Comparison of ENCODE assay signal across 9 mouse cellular contexts in genomic region chr10:81385603-81386306, GRCm38 (mm10). TPM values are rescaled to one million over a fixed set of nuclear protein-coding genes. Genes with fewer than 3 reads are reported as not detected.
A peak's percentile ranks its signal among the peaks of the same experiment; 100 is the strongest.
DNase-seq lines count a peak whose midpoint lies in the region; ATAC-seq and TF ChIP-seq lines count a peak whose summit lies in the region.
"Had no signal": no experiment of that assay in that cellular context is flagged by ENCODE, and none has a peak within 500 bp of the region (broad histone marks: within the 10 kb centered on the region; RNA-seq: fewer than 3 reads in every experiment).

No protein-coding gene starts in this region.

- H3K27ac ChIP-seq in testis, adult 2 months (ENCODE audit: control insufficient read depth, insufficient read depth, low read depth, low read length), result no peak overlapping the region
- no peak overlapping the region for H3K27ac ChIP-seq in limb, embryonic 15.5 days
- no peak overlapping the region for H3K27ac ChIP-seq in stomach, postnatal 0 days (replicated peaks)

- H3K4me2 ChIP-seq in limb, embryonic 15.5 days, result peak overlapping the region; percentile 63
- H3K4me2 ChIP-seq in stomach, postnatal 0 days (replicated peaks; ENCODE audit: low read depth), result no peak overlapping the region

- 86% methylated on average over 22 of the region's 22 CpGs for WGBS in limb, embryonic 15.5 days
- 74% methylated on average over 22 of the region's 22 CpGs for WGBS in stomach, postnatal 0 days

- no peaks in the 10 kb centered on the region for H3K27me3 ChIP-seq in testis, adult 2 months (ENCODE audit: control insufficient read depth, insufficient read depth, low read length)
- no peaks in the 10 kb centered on the region for H3K27me3 ChIP-seq in limb, embryonic 15.5 days
- no peaks in the 10 kb centered on the region for H3K27me3 ChIP-seq in stomach, postnatal 0 days (ENCODE audit: control insufficient read depth, insufficient read depth, low read length)

- no peak for TF ChIP-seq POLR2A in testis, adult 2 months (IDR thresholded peaks at IDR 0.05; ENCODE audit: control insufficient read depth, low read depth, low read length)

- H3K4me3 ChIP-seq in testis, adult 2 months (ENCODE audit: control insufficient read depth, low read depth, low read length), result peak overlapping the region; percentile 98
- H3K4me3 ChIP-seq in limb, embryonic 15.5 days, result peak overlapping the region; percentile 76
- no peak overlapping the region; the same call in 1 of the 2 replicates for H3K4me3 ChIP-seq in stomach, postnatal 0 days (ENCODE audit: low read depth, low read length)

- TF ChIP-seq CTCF in testis, adult 2 months (IDR thresholded peaks at IDR 0.05; ENCODE audit: control insufficient read depth, insufficient read depth, insufficient replicate concordance, low read depth, low read length), result no peak
- no peak for TF ChIP-seq CTCF in stomach, postnatal 0 days (IDR thresholded peaks at IDR 0.05; ENCODE audit: low read depth)

- peaks cover 23% of the 10 kb centered on the region for H3K4me1 ChIP-seq in testis, adult 2 months (ENCODE audit: control insufficient read depth, insufficient read depth, low read length)
- H3K4me1 ChIP-seq in limb, embryonic 15.5 days, result peaks cover 25% of the 10 kb centered on the region
- H3K4me1 ChIP-seq in stomach, postnatal 0 days (replicated peaks; ENCODE audit: control insufficient read depth, insufficient read depth), result peaks cover 11% of the 10 kb centered on the region; the same call in 1 of the 2 replicates

- TF ChIP-seq EP300 in stomach, postnatal 0 days (optimal IDR thresholded peaks at IDR 0.05), result no peak

- intact Hi-C loops in left cerebral cortex, postnatal 4 days (cut with DNase I), result no loop called here

- no peak for ATAC-seq in limb, embryonic 15.5 days (ENCODE audit: insufficient number of reproducible peaks, low FRiP score, low TSS enrichment, low read depth)
- ATAC-seq in stomach, postnatal 0 days (ENCODE audit: low FRiP score, low TSS enrichment), result no peak

- H3K9ac ChIP-seq in limb, embryonic 15.5 days, result no peak overlapping the region
- H3K9ac ChIP-seq in stomach, postnatal 0 days (ENCODE audit: low read length), result 0 out of 2 replicates have a peak overlapping the region, but pooled peaks have one; percentile 8

- H3K36me3 ChIP-seq in testis, adult 2 months (ENCODE audit: control insufficient read depth, insufficient read depth, low read length), result no peaks in the 10 kb centered on the region
- peaks cover 37% of the 10 kb centered on the region for H3K36me3 ChIP-seq in limb, embryonic 15.5 days
- peaks cover 15% of the 10 kb centered on the region; the same call in 1 of the 2 replicates for H3K36me3 ChIP-seq in stomach, postnatal 0 days (ENCODE audit: control insufficient read depth, insufficient read depth, low read length)

- no peaks in the 10 kb centered on the region for H3K9me3 ChIP-seq in limb, embryonic 15.5 days
- H3K9me3 ChIP-seq in stomach, postnatal 0 days (ENCODE audit: control insufficient read depth, low read length), result no peaks in the 10 kb centered on the region

- DNase-seq in cerebellum, postnatal 10 days, result peak; percentile 13 to 55
- no peak for DNase-seq in cerebellum, adult 18-20 months
- no peak for DNase-seq in testis, postnatal 10 days (ENCODE audit: low spot score)
- DNase-seq in stomach, postnatal 0 days (ENCODE audit: low spot score), result no peak
- DNase-seq in left cerebral cortex, postnatal 4 days, result no peak
- no peak for DNase-seq in urinary bladder, postnatal 36 days (ENCODE audit: low spot score in 2 of 2)
- DNase-seq: cerebellum, postnatal 36 days had no signal

RNA-seq across cellular contexts. Expression of gene Gm48551, which starts 1.5 kb away (rescaled TPM):
- 1.2 and 1.6 TPM in 2 replicates for polyA plus RNA-seq in testis, adult 2 months (2012; rRNA removed)
- 2.1 and 3.1 TPM in 2 replicates for polyA plus RNA-seq in limb, embryonic 15.5 days (2015; fragmentation: Nextera tagmentation; extraction: Ambion mirVana)
- 1.1 and 1.4 TPM in 2 replicates for polyA plus RNA-seq in stomach, postnatal 0 days (2015; fragmentation: Nextera tagmentation; extraction: Ambion mirVana)
- 1 to 10 TPM; 3.7 to 4.4 TPM for total RNA-seq in left cerebral cortex, postnatal 4 days (2021)

RNA-seq across cellular contexts. Expression of gene Dohh, which starts 1.5 kb away (rescaled TPM):
- polyA plus RNA-seq in testis, adult 2 months (2012; rRNA removed), result 38.5 and 46.3 TPM in 2 replicates
- 79.8 and 88.7 TPM in 2 replicates for polyA plus RNA-seq in limb, embryonic 15.5 days (2015; fragmentation: Nextera tagmentation; extraction: Ambion mirVana)
- polyA plus RNA-seq in stomach, postnatal 0 days (2015; fragmentation: Nextera tagmentation; extraction: Ambion mirVana), result 59.4 and 63.0 TPM in 2 replicates
- 10 to 100 TPM; 58.8 to 61.5 TPM for total RNA-seq in left cerebral cortex, postnatal 4 days (2021)

RNA-seq across cellular contexts. Expression of gene Gm48552, which starts 3.0 kb away (rescaled TPM):
- 0.65 TPM in 1 of 2 replicates, not detected in the other for polyA plus RNA-seq in testis, adult 2 months (2012; rRNA removed)
- polyA plus RNA-seq in limb, embryonic 15.5 days (2015; fragmentation: Nextera tagmentation; extraction: Ambion mirVana), result 0.51 and 1.7 TPM in 2 replicates
- polyA plus RNA-seq in stomach, postnatal 0 days (2015; fragmentation: Nextera tagmentation; extraction: Ambion mirVana), result 0.29 and 0.36 TPM in 2 replicates
- total RNA-seq in left cerebral cortex, postnatal 4 days (2021), result 1 to 10 TPM; 2.7 to 5.9 TPM

RNA-seq across cellular contexts. Expression of gene Smim24, which starts 7.1 kb away (rescaled TPM):
- polyA plus RNA-seq in testis, adult 2 months (2012; rRNA removed), result 3,568 and 3,612 TPM in 2 replicates
- polyA plus RNA-seq in limb, embryonic 15.5 days (2015; fragmentation: Nextera tagmentation; extraction: Ambion mirVana), result 2.9 and 3.6 TPM in 2 replicates
- 205 and 239 TPM in 2 replicates for polyA plus RNA-seq in stomach, postnatal 0 days (2015; fragmentation: Nextera tagmentation; extraction: Ambion mirVana)
- 1 to 10 TPM; 1.5 to 2.3 TPM for total RNA-seq in left cerebral cortex, postnatal 4 days (2021)

RNA-seq across cellular contexts. Expression of gene Fzr1, which starts 7.4 kb away (rescaled TPM):
- 161 and 178 TPM in 2 replicates for polyA plus RNA-seq in testis, adult 2 months (2012; rRNA removed)
- 82.2 and 90.9 TPM in 2 replicates for polyA plus RNA-seq in limb, embryonic 15.5 days (2015; fragmentation: Nextera tagmentation; extraction: Ambion mirVana)
- polyA plus RNA-seq in stomach, postnatal 0 days (2015; fragmentation: Nextera tagmentation; extraction: Ambion mirVana), result 51.4 and 51.6 TPM in 2 replicates
- total RNA-seq in left cerebral cortex, postnatal 4 days (2021), result 100 to 1,000 TPM; 109 to 112 TPM

Comparison
In these comparisons a context has a peak if more than half of its experiments do, and no peak if none do; other contexts are left out.
1. DNase-seq: peak in cerebellum, postnatal 10 days (2 of 2); none in cerebellum, adult 18-20 months (0 of 2), testis, postnatal 10 days (single experiment), stomach, postnatal 0 days (single experiment), left cerebral cortex, postnatal 4 days (single experiment) and urinary bladder, postnatal 36 days (0 of 2).